Mouse (Mus musculus): ENCODE results near the gene Fras1. TPM values are rescaled to one million over a fixed set of nuclear protein-coding genes. Genes with fewer than 3 reads are reported as not detected.

Gene Fras1
- total and polyA plus RNA-seq, 3 experiments, result 2.1 to 5.8 (median 5.4) TPM

DNA sequence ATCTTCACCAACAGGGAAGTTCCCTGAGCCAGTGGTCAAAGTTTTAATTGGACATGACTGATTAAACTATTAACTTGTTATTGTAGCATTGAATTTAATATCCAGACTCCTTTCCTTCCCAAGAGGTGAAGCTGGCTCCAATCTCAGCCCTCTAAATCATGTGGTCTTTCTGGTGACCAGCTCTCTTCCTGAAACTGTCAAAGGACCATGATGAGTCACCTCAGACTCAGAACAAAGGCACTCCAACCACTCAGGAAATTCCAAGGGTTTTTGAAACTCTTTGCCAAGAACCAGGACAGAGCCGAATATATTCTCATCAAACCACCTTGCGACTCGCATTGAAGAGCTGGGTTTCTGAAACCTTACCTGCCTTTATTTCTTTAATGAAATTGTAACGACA lies 430.5 kb downstream of the Fras1 start:
- Histone ChIP-seq H3K27ac (ENCODE audit: insufficient read depth, low read depth) (no peak overlapping the region), H3K27me3 (replicated peaks) (no peaks in the 10 kb centered on the region), H3K79me2 (replicated peaks; ENCODE audit: control insufficient read depth, extremely low read depth, insufficient read depth, poor library complexity, severe bottlenecking) (no peaks in the 10 kb centered on the region), H3K9me3 (replicated peaks; ENCODE audit: low read length) (no peaks in the 10 kb centered on the region), H3K4me2 (ENCODE audit: insufficient read depth, low read depth, poor library complexity, severe bottlenecking) (no peak overlapping the region), H3K4me3 (replicated peaks in 1 of 3; ENCODE audit: low read depth in 2 of 3, low read length in 2 of 3, poor library complexity in 1 of 3) (no peak overlapping the region), H3K4me1 (ENCODE audit: control insufficient read depth in 1 of 2, insufficient read depth in 2 of 2) (peaks cover 2 to 9% of the 10 kb centered on the region in 2 experiments; a peak in 3 of 4 replicates), H3K9ac (ENCODE audit: insufficient read depth, low read depth) (no peak overlapping the region), H3K36me3 (replicated peaks in 1 of 2; ENCODE audit: control insufficient read depth in 1 of 2, insufficient read depth in 1 of 2, low read length in 1 of 2) (no peaks in the 10 kb centered on the region)
- DNase-seq (ENCODE audit: extremely low read depth), result no peak
- no peak for TF ChIP-seq SMC3 (IDR thresholded peaks at IDR 0.05; ENCODE audit: low read depth, low read length)
- TF ChIP-seq USF2 (conservative IDR thresholded peaks at IDR 0.05; ENCODE audit: low read depth, low read length), result no peak
- no peak for TF ChIP-seq UBTF (IDR thresholded peaks at IDR 0.05; ENCODE audit: low read depth, low read length)
- no peak for TF ChIP-seq EP300 (IDR thresholded peaks at IDR 0.05; ENCODE audit: low read length)
- no peak for TF ChIP-seq ETS1 (conservative IDR thresholded peaks at IDR 0.05; ENCODE audit: low read depth, low read length)
- no peak for TF ChIP-seq MAZ (IDR thresholded peaks at IDR 0.05; ENCODE audit: low read depth, low read length)
- no peak; the same call in 1 of the 2 replicates for TF ChIP-seq IRF4 (IDR thresholded peaks at IDR 0.05; ENCODE audit: low read depth, low read length)
- TF ChIP-seq POLR2AphosphoS2 (IDR thresholded peaks at IDR 0.05; ENCODE audit: low read depth, low read length), result no peak
- no peak for TF ChIP-seq BHLHE40 (IDR thresholded peaks at IDR 0.05; ENCODE audit: low read depth, low read length)
- no peak for TF ChIP-seq PAX5 (IDR thresholded peaks at IDR 0.05; ENCODE audit: low read length)
- TF ChIP-seq ELF1 (IDR thresholded peaks at IDR 0.05; ENCODE audit: low read depth, low read length), result no peak
- no peak for TF ChIP-seq NELFE (IDR thresholded peaks at IDR 0.05; ENCODE audit: low read depth, low read length)
- no peak for TF ChIP-seq MEF2A (IDR thresholded peaks at IDR 0.05; ENCODE audit: borderline replicate concordance, low read depth, low read length)
- TF ChIP-seq TCF12 (IDR thresholded peaks at IDR 0.05; ENCODE audit: low read depth, low read length), result no peak
- no peak for TF ChIP-seq MXI1 (IDR thresholded peaks at IDR 0.05; ENCODE audit: low read depth, low read length)
- TF ChIP-seq JUN (IDR thresholded peaks at IDR 0.05; ENCODE audit: insufficient read depth, low read depth, low read length), result no peak
- TF ChIP-seq CTCF (conservative IDR thresholded peaks at IDR 0.05 in 1 of 2, IDR thresholded peaks at IDR 0.05 in 1 of 2; ENCODE audit: low read depth in 2 of 2, low read length in 2 of 2), result no peak
- in situ Hi-C loops (cut with MboI; ENCODE audit: low pct_ligation_motif_present, low pct_unique_long_range_greater_than_20kb, low sequenced_read_pairs), result no loop called here
- dilution Hi-C loops (cut with MboI; ENCODE audit: extremely low pct_ligation_motif_present, extremely low pct_unique_long_range_greater_than_20kb, low sequenced_read_pairs), result no loop called here

DNA sequence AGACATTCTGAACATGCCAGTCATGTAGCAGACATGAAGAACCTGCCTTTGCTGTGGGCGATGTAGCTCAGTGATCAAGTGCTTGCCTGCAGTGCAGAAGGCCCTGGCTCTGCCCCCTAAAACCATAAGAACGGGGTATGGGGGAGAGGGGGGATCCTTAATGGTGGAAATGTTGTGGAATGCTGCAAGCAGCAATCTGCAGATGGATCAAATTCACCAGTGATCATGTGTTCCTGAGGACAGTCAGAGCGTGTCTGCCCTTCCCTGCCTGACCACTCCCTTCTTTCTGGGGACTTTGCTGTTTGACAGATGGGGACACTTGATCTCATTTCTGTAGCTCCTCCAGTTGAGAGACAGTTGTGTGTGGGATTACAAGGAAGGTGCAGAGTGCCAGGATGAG lies 431.1 kb downstream of the Fras1 start:
- dilution Hi-C loops (cut with MboI; ENCODE audit: extremely low pct_ligation_motif_present, extremely low pct_unique_long_range_greater_than_20kb, low sequenced_read_pairs), result no loop called here
- in situ Hi-C loops (cut with MboI; ENCODE audit: low pct_ligation_motif_present, low pct_unique_long_range_greater_than_20kb, low sequenced_read_pairs), result no loop called here
- Histone ChIP-seq H3K4me1 (ENCODE audit: control insufficient read depth in 1 of 2, insufficient read depth in 2 of 2) (peaks cover 2 to 9% of the 10 kb centered on the region in 2 experiments; a peak in 3 of 4 replicates), H3K27ac (ENCODE audit: insufficient read depth, low read depth) (no peak overlapping the region), H3K4me3 (replicated peaks in 1 of 3; ENCODE audit: low read depth in 2 of 3, low read length in 2 of 3, poor library complexity in 1 of 3) (no peak overlapping the region), H3K4me2 (ENCODE audit: insufficient read depth, low read depth, poor library complexity, severe bottlenecking) (no peak overlapping the region), H3K36me3 (replicated peaks in 1 of 2; ENCODE audit: control insufficient read depth in 1 of 2, insufficient read depth in 1 of 2, low read length in 1 of 2) (no peaks in the 10 kb centered on the region), H3K9ac (ENCODE audit: insufficient read depth, low read depth) (no peak overlapping the region), H3K27me3 (replicated peaks) (no peaks in the 10 kb centered on the region), H3K9me3 (replicated peaks; ENCODE audit: low read length) (no peaks in the 10 kb centered on the region), H3K79me2 (replicated peaks; ENCODE audit: control insufficient read depth, extremely low read depth, insufficient read depth, poor library complexity, severe bottlenecking) (no peaks in the 10 kb centered on the region)
- TF ChIP-seq EP300 (IDR thresholded peaks at IDR 0.05; ENCODE audit: low read length) (no peak), UBTF (IDR thresholded peaks at IDR 0.05; ENCODE audit: low read depth, low read length) (no peak)
- no peak for DNase-seq (ENCODE audit: extremely low read depth)
